Mouse (Mus musculus): ENCODE data around the gene Cmpk2.
"Not testable (repeated sequence)": the region's sequence is repeated elsewhere in the genome, so short reads cannot be mapped to it uniquely, and the experiment has no call there.

Cmpk2 gene

DNA sequence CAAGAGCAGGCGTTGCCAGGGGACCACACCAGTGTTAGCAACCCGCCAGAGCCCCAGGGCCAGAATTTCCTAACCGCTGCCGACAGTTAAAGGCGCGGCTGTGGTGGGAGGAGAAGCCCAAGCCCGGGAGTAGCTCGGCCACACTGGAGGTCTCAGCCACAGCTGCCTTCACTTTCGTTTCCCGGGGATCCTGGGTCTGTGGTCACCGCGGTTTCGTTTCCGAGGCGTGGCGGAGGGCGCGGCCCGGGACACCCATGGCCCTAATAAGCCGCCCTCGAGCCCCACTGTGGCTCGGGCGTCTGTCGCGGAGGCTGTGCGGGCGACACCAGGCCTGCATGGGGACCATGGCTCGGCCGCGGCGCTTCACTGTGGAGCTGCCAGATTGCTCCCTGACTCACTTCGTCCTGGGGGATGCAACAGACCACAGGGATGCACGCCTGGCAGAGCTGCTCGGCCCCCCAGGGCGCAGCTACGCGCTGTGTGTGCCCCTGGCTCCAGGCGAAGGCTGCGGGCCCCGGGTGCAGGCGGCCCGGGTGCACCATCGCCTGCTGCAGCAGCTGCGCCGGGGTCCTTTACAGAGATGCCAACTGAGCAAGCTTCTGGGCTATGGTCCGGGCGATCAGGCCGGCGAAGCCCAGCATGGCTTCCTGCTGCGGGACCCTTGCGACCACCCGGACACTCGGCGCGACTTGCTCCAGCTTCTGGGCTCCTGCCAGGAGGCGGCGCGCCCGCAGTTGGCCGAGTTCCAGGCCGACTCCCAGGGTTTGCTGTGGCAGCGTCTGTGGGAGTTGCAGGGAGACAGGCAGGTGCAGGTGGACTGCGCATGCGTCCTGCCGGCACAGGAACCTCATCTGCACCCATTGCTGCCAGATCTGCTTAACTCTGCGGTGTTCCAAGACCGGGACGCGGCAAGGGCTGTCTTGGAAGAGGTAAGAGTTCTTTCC is at the start of gene Cmpk2:
Cmpk2 (plus strand) TSS at position 107 of the 944 bp plus-strand sequence.
- peak; percentile 81 for DNase-seq (ENCODE audit: low read depth, low spot score)
- Histone ChIP-seq H3K36me3 (ENCODE audit: control insufficient read depth, insufficient read depth, low read length, poor library complexity, severe bottlenecking) (no peaks in the 10 kb centered on the region; the same call in 1 of the 2 replicates), H3K27me3 (ENCODE audit: control insufficient read depth, insufficient read depth, low read length, poor library complexity, severe bottlenecking) (no peaks in the 10 kb centered on the region)

- DNase-seq (ENCODE audit: low read depth, low spot score) = peak; percentile 82
- Histone ChIP-seq H3K36me3 (ENCODE audit: control insufficient read depth, insufficient read depth, low read length, poor library complexity, severe bottlenecking) (no peaks in the 10 kb centered on the region), H3K27me3 (ENCODE audit: control insufficient read depth, insufficient read depth, low read length, poor library complexity, severe bottlenecking) (no peaks in the 10 kb centered on the region)
Measured at GRCm38 (mm10) chr12:26424841-26425240, 44.2 kb upstream of the Cmpk2 start.

DNA sequence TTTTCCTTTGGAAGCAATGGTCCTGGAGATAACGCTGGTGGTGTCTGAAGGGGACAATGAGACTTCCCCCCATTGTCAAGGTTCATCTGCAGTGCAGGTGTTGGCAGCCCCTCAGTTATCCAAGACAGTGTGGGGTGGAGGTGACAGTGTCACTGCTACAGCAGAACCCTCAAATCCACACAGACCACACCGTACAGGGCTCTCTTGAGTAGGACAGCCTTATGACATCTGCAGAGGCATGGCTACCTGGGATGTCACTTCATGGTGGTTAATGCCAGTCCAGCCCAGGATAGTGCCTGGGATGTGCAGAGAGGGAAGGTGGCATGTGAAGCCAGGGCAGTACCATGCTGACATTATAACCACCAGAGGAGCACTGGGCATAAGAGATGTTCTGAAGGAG is 40.2 kb upstream of the Cmpk2 start:
- not testable (repeated sequence) for DNase-seq (ENCODE audit: low read depth, low spot score); H3K27me3 ChIP-seq (ENCODE audit: control insufficient read depth, insufficient read depth, low read length, poor library complexity, severe bottlenecking); H3K36me3 ChIP-seq (ENCODE audit: control insufficient read depth, insufficient read depth, low read length, poor library complexity, severe bottlenecking)

GRCm38 (mm10) chr12:26436334-26436733 is 32.7 kb upstream of the Cmpk2 start:
- Histone ChIP-seq H3K36me3 (ENCODE audit: control insufficient read depth, insufficient read depth, low read length, poor library complexity, severe bottlenecking) (no peaks in the 10 kb centered on the region), H3K27me3 (ENCODE audit: control insufficient read depth, insufficient read depth, low read length, poor library complexity, severe bottlenecking) (no peaks in the 10 kb centered on the region)
- no peak for DNase-seq (ENCODE audit: low read depth, low spot score)

- no peak for DNase-seq (ENCODE audit: low read depth, low spot score)
- H3K36me3 ChIP-seq (ENCODE audit: control insufficient read depth, insufficient read depth, low read length, poor library complexity, severe bottlenecking) = no peaks in the 10 kb centered on the region
- H3K27me3 ChIP-seq (ENCODE audit: control insufficient read depth, insufficient read depth, low read length, poor library complexity, severe bottlenecking) = no peaks in the 10 kb centered on the region
Measured at GRCm38 (mm10) chr12:26437950-26438349, 31.1 kb upstream of the Cmpk2 start.

- no peaks in the 10 kb centered on the region for H3K27me3 ChIP-seq (ENCODE audit: control insufficient read depth, insufficient read depth, low read length, poor library complexity, severe bottlenecking)
- no peak for DNase-seq (ENCODE audit: low read depth, low spot score)
Measured at GRCm38 (mm10) chr12:26439366-26439765, 29.6 kb upstream of the Cmpk2 start.

GRCm38 (mm10) chr12:26444054-26444453 is 24.9 kb upstream of the Cmpk2 start:
- no peaks in the 10 kb centered on the region for H3K27me3 ChIP-seq (ENCODE audit: control insufficient read depth, insufficient read depth, low read length, poor library complexity, severe bottlenecking)
- peak; percentile 68 for DNase-seq (ENCODE audit: low read depth, low spot score)
- no peaks in the 10 kb centered on the region for H3K36me3 ChIP-seq (ENCODE audit: control insufficient read depth, insufficient read depth, low read length, poor library complexity, severe bottlenecking)

More at GRCm38 (mm10) chr12:26439366-26439765, 29.6 kb upstream of the Cmpk2 start:
- no peaks in the 10 kb centered on the region for H3K36me3 ChIP-seq (ENCODE audit: control insufficient read depth, insufficient read depth, low read length, poor library complexity, severe bottlenecking)

GRCm38 (mm10) chr12:26444511-26444910 is 24.5 kb upstream of the Cmpk2 start:
- Histone ChIP-seq H3K36me3 (ENCODE audit: control insufficient read depth, insufficient read depth, low read length, poor library complexity, severe bottlenecking) (no peaks in the 10 kb centered on the region), H3K27me3 (ENCODE audit: control insufficient read depth, insufficient read depth, low read length, poor library complexity, severe bottlenecking) (no peaks in the 10 kb centered on the region)
- no peak for DNase-seq (ENCODE audit: low read depth, low spot score)

GRCm38 (mm10) chr12:26446377-26447045 is 22.5 kb upstream of the Cmpk2 start:
- no peak for DNase-seq (ENCODE audit: low read depth, low spot score)
- no peaks in the 10 kb centered on the region for H3K36me3 ChIP-seq (ENCODE audit: control insufficient read depth, insufficient read depth, low read length, poor library complexity, severe bottlenecking)
- no peaks in the 10 kb centered on the region for H3K27me3 ChIP-seq (ENCODE audit: control insufficient read depth, insufficient read depth, low read length, poor library complexity, severe bottlenecking)

GRCm38 (mm10) chr12:26449483-26449882 is 19.5 kb upstream of the Cmpk2 start:
- DNase-seq (ENCODE audit: low read depth, low spot score) = no peak
- no peaks in the 10 kb centered on the region for H3K27me3 ChIP-seq (ENCODE audit: control insufficient read depth, insufficient read depth, low read length, poor library complexity, severe bottlenecking)

DNA sequence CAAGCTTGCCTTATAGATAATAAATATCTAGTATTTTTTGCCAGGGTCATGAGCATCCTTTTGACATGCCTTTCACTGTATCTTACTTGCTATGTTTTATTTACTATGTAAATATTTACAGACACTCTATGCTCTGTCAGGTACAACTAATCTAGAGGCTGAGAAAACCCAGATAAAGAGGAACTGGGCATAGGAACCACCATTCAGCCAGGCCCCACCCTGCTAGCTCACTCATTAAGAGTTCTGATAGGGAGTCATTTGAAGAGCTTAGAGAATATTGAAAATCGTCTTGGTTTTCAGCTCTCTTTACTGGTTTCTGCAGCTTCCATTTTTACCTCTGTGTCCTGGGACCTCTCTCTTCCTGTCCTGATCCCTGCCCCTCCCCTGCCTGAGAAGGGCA is 17.9 kb upstream of the Cmpk2 start:
- DNase-seq (ENCODE audit: low read depth, low spot score) = peak; percentile 45
- Histone ChIP-seq H3K36me3 (ENCODE audit: control insufficient read depth, insufficient read depth, low read length, poor library complexity, severe bottlenecking) (no peaks in the 10 kb centered on the region), H3K27me3 (ENCODE audit: control insufficient read depth, insufficient read depth, low read length, poor library complexity, severe bottlenecking) (no peaks in the 10 kb centered on the region)

More at GRCm38 (mm10) chr12:26449483-26449882, 19.5 kb upstream of the Cmpk2 start:
- no peaks in the 10 kb centered on the region for H3K36me3 ChIP-seq (ENCODE audit: control insufficient read depth, insufficient read depth, low read length, poor library complexity, severe bottlenecking)

DNA sequence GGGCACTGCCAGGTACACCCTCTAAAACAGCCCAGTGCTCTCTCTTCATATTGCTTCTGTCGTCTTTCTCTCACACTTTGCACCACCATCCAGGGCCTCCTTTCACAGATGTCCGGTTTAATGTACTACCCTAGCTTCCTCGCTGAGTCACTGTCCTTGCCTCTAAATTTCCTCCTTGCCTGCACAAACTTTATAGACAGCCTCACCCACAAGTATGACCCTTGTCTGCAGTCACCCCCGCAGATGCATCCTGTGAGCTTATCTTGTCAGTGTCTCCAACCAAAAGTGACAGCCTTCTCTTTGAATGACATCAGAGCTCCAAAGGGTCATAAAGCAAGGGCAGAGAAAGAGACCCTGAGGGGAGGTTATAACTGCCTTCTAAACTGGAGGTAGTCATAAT is 16.1 kb upstream of the Cmpk2 start:
- no peaks in the 10 kb centered on the region for H3K27me3 ChIP-seq (ENCODE audit: control insufficient read depth, insufficient read depth, low read length, poor library complexity, severe bottlenecking)
- no peak for DNase-seq (ENCODE audit: low read depth, low spot score)
- H3K36me3 ChIP-seq (ENCODE audit: control insufficient read depth, insufficient read depth, low read length, poor library complexity, severe bottlenecking) = no peaks in the 10 kb centered on the region

GRCm38 (mm10) chr12:26454682-26455081 is 14.3 kb upstream of the Cmpk2 start:
- DNase-seq (ENCODE audit: low read depth, low spot score) = no peak
- Histone ChIP-seq H3K36me3 (ENCODE audit: control insufficient read depth, insufficient read depth, low read length, poor library complexity, severe bottlenecking) (no peaks in the 10 kb centered on the region), H3K27me3 (ENCODE audit: control insufficient read depth, insufficient read depth, low read length, poor library complexity, severe bottlenecking) (no peaks in the 10 kb centered on the region)

- H3K27me3 ChIP-seq (ENCODE audit: control insufficient read depth, insufficient read depth, low read length, poor library complexity, severe bottlenecking) = no peaks in the 10 kb centered on the region
- H3K36me3 ChIP-seq (ENCODE audit: control insufficient read depth, insufficient read depth, low read length, poor library complexity, severe bottlenecking) = no peaks in the 10 kb centered on the region
- peak; percentile 91 for DNase-seq (ENCODE audit: low read depth, low spot score)
Measured at GRCm38 (mm10) chr12:26456028-26456698, 12.8 kb upstream of the Cmpk2 start, which contains the start of gene Rsad2. Gene Rsad2 (minus strand): TSS chr12:26456452.
